Mouse (Mus musculus) thymus, postnatal 10 days (tissue): ENCODE results near the gene Pla2g2f.

Experiments used
- DNase-seq, 2 experiments: peaks; one replicate each; pipeline ENCODE4 v3.0.0; 2021; ENCODE audit warnings: low spot score in 2 of 2

Pla2g2f gene

DNA sequence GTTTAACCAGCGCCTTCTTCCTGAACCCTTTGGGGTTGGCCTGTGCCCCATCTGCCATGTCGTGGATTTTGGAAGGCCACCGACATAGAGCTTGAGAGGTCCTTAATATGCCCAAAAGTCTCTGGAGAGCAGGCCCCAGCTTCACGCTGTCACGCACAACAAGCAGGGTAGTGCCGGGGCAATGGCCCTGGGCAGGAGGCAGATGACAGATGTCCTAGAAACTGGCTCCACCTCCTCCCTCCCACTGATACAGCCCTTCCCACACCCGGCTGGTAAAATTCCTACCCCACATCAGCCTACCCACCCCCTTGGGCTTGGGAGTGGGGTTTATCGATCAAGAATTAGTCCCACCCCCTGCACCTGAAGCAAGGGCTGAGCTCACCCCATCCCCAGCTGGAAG is at the start of gene Pla2g2f:
Pla2g2f (minus strand) TSS at position 211 of the 400 bp plus-strand sequence.
- DNase-seq: no peak

DNA sequence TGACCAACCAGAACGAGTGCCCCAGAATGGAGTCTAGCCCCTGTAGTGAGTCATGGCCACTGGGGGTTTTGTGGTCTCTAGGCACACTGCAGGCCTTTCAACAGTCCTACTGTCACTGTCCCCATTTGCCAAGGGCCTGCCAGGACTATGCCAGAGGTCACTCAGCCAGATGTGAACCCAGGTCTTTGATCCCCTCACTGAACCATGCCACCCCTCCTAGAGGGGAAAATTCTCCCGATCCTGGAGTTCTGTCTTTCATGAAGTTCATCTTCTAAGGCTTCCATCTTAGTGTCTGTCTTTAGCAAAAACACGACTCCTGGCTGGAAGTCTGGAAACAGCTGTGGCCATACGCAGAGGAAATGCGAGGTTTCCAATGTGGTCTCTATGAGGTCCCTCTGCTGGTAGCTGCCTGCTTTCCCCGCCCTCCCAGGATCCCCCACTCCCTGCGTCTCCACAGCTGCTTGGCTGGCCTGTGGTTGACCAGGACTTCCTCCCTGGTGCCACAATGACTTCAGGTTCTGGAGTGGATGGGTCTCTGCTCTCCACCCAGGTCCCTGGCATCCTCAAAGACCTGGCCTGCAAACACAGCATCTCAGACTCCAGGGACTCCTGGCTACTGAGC is 49.6 kb upstream of the Pla2g2f start:
- DNase-seq: no peak

DNA sequence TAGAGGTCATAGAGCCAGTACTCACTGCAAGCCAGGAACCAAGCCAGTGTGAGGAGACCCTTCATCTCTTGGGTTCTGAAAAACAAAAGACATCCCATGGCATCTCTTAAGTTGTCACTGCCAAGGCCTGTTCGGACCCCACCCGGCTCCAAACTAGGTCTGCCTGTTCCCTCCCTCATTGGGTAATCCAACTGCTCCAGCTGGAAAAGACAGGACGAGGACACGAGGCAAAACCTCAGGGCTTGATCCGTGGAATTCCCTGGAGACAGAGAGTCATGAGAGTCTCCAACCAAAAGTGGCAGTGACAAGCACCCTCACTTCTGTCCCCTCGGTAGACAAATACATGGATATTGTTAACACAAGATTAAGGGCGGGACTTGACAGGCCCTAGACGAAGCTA is 48.7 kb upstream of the Pla2g2f start:
- DNase-seq: no peak

DNA sequence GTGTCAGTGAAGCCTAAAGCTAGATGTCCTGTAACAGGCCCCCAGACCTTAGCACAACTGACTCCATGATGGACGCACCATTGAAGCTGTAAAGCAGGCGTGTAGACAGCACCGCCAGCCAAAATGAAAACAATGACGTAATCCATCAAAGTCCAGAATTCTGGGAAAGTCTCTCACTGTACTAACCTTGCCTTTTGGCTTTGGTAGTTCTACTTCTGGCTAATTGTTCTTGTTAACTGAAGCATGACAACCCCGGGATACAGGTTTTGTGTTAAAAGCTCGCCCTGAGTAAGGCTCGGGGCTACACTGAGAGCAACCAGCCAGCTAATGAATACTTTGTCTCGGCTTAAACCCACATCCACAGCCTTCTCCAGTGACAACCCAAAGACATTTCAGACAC is 47.8 kb upstream of the Pla2g2f start:
- no peak for DNase-seq

DNA sequence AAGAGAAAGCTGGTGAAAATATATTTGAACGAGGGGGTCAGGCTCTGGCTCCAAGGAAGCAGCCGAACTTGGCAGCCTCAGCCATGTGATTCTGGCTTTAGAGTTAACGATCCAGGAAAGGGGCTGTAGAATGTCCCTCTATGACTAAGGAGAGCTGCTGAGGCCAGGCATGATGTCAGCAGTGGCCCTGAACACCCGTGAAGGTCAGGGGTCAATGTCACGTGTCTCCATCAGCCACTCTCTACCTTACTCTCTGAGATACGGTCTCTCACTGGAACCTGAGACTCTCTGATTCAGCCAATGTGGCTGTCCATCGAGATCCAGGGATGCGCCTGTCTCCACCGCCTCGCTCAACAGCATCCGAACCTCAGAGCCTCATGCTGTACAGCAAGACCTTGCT is 45.5 kb upstream of the Pla2g2f start:
- DNase-seq: no peak

DNA sequence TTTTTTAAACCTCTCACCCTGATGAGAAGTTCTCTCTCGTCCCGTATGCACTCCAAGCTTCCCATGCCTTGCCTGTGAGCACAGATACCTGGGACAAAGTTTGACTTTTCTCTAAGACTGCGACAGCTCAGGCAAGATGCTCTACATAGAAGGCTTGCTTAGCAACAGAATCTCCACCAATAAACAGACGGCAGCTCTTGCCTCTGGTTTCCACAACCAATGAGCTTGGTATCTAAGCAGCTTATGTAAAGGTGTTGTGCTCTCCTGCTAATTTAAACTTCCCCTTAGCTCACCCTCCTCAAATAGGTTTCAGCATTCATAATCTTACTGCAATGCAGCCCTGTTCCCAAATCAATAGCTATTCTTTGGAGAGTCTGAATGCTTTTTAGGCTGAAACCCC is 44.2 kb upstream of the Pla2g2f start:
- no peak for DNase-seq

DNA sequence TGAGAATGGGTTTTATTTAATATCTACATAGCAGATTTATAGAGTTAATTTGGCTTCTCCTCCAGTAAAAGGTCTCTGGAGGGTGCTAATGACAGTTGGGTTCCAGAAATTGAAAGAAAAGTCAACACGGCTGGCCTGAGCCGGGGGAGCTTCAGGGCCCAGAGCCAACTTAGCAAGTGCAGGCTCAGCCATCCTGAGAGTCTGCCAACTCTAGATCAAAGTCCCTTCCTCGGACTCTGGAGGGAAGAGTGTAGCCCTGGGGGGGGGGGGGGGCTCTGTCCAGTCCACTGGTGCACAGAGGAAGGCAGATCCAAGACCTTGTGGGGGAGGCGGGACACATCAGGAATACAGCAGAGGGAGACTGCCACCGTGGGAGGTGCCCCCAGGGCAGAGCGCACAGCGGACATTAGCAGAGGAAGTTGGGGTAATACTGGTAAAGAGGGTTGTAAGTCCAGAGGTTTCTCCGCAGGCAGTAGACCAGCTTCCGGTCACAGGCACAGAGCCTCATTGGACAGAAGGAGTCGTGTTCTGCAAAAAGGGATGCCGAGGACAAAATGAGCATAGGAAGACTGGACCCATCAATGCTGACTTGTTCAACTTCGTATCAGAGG is 42.8 kb upstream of the Pla2g2f start:
- DNase-seq: no peak

DNA sequence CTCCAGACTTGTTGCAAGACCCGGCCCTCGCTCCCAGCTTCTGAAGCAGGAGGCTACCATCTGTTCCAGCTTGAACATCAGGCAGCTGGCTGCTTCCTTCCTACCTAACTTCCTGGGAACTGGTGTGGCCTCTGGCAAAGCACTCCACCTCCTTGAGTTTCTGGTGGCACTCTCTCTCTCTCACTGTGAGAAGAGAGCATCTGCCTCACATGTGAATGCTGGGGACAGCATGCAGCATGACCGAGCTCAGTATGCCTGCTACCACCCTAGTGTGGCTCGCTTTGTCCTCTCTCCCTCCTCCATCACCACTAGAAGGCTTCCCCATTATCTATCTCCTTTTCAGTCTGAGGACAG is 39.8 kb upstream of the Pla2g2f start:
- DNase-seq: no peak

DNA sequence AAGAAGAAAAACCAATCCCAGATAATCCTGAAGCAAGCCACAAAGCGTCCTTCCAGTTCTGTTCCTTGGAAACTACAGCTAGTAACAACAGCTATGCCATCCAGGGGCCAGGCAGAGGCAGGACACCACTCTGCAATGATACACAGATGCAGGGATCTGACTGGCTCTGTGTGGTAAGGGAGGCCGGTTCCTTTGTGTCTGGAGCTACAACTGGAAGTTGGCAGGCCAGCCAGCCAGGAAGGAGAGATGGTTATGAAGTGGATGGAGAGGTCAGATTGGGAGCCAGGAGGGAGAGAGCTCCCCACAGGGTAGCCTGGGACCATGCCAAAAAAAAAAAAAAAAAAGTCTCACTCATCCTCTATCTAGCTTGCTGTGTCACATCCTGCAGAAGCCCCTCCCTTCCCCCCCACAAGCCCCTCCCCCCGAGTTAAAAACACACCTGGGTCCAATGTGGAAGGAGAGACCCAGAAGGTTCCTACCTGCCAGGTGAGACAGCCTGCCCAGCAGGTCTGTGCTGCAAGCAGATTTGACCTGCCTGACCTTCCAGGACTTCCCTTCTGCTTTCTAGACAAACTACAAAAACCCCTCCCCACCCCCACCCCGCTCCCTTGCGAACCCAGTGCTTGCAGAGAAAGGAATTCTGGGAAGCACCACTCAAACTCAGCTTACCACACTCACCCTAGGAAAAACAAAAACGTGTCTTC is 39.2 kb upstream of the Pla2g2f start:
- no peak for DNase-seq

DNA sequence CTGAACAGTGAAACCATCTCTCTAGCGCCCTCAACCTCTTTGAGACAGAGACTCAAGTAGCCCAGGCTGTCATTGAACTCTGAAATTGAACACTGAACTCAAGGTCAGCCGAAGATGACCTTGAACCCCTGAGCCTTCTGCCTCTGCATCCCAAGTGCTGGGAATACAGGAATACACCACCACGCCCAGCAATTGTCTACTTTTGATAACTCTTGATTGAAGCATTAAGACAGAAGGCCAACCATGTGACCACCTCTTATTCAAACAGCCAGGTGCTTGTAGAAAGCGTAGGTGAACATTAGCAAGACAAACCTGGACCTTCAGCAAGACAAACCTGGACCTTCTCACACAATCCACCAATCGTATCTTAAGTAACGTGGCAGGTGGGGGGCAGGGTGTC is 36.9 kb upstream of the Pla2g2f start:
- no peak for DNase-seq

DNA sequence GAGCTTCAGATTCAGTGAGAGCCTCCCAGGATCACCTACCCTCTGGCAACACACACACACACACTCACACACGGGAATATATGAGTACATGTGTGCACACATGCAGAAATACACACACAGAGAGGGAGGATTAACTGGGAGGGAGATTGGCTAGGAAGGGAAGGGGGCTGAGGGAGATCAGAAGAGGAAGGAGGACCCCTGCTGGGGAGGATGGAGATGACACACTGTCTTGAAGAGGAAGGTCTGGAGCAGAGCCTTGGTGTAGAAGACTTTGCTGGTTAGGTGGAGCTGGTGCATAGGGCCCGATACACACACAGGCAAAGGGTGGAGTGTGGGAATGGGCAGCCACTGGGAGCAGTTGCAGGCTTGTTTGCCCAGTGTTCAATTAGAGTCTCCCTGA is 35.9 kb upstream of the Pla2g2f start:
- peak; percentile 6 to 32 for DNase-seq

DNA sequence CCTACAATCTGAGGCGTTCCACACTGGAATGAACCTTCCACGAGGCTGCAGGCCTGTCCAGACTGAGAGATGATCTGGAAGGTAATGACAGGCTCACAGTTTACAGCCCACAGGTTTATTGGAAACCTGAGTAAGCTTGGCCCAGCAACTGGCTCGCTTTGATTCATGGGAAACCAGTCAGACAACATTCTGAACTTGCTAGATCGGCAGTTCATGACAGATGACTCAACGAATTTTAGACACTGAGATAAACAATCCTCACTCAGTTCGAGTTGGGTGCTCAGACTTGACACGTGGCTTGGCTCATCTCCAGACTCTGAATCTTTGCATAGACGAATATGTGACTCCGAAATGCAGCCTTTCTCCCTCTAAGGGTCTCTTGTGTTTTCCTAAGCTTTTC is 35.2 kb upstream of the Pla2g2f start:
- no peak for DNase-seq

DNA sequence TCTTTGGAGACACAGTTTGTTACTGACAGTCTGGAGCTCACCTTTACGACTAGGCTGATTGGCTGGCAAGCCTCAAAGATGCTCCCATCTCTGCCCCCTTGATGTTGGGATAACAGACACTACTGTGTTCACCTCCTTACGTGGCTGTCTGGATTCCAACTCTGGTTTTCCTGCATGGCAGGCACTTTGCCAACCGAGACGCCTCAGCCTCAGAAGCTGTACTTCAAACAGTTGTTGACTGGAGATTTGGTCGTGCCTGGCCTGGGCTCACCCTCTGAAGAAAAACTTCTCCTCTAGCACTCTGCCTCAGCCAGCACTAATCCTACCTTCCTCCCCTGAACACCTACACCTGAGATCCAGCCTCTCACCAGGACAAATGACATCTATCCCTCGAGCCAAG is 34.0 kb upstream of the Pla2g2f start:
- no peak for DNase-seq

DNA sequence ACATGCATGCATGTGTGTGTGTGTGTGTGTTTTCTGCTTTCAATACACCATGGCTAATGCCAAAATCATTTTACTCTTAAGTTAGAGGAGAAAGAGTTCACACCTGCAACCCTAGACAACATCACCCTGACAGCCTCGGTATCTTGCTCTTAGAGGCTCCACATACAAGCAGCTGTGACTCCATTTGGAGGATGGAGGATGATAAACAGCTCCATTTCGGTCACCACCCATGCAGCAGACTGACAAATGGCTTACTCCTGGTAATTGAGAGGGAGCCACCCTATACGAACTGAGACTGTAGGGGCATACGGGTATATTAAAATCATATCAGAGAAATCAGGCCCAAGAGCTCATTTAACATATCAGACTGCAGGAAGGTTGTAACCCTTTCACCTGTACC is 31.0 kb upstream of the Pla2g2f start:
- DNase-seq: no peak

DNA sequence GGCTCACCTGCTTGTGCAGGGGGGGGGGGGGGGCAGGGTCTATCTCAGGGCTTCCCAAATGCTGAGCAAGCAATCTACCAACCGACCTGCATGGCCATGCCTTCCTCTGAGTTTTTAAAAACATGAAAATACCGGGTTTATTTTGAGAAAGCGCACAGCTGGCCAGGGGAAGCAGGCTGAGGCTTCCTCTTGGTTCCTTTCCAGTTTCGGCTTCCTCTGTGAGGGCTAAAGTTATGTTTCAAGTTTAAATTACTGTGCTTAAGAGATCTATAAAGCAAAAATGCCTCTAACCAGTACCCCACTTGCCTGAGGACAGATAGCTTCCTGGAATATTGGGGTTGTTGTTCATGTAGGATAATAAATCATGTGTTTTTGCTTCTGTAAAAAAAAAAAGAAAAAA is 28.7 kb upstream of the Pla2g2f start:
- no peak for DNase-seq

DNA sequence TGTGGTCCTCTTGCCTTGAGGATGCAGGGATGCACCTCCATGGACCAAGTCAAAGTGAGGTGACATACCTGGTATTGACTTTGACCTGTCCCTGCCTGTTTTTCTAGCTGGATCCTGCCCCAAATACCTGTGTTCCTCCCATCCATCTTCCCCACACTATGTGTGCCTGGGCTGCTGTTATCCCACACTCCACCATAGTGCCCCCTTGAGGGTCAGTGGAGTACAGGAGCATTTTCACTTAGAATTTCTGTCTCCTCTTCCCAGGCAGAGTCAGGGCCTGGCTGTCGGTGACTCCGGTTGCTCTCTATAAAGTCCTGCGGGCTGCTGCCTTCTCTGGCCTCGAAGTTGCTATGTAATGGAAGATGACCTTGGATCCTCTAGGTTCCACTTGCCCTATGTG is 28.3 kb upstream of the Pla2g2f start:
- no peak for DNase-seq

DNA sequence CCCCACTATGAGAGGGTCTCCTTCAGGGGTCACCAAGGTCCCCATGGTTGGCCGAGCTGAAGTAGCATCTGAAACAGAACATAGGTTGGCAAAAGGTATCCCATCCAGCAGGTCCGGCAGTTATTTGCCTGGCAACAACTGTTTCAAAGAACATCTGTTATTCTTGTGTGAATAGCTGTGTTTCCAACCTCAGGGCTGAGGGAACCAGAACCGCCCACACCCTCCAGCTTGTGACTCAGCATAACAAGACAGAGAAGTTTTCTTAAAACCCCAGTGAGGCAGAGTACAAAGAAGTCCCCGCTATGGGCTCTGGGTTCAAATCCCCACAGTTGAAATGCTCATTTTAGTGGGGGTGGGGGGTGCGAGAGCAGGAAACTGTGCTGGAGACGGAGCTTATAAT is 24.7 kb upstream of the Pla2g2f start:
- DNase-seq: no peak

DNA sequence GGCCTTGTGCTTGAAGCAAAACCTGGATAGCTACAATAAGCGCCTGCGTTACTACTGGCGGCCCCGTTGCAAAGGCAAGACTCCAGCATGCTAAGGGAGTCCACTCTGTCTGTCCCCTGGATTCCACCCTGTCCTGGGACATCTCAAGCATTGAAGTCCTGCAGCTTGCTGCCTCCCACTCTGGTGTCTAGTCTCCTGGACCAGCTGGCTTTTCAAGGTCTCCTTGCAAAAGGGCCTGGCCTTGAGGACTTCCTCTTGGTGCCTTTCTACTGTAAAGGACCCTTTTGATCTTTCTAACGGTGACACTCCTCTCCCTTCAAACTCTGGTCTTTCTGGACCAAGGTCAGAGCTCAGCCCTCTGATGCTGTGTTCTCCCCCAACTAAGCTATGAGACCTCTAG is 22.9 kb upstream of the Pla2g2f start:
- DNase-seq: no peak

DNA sequence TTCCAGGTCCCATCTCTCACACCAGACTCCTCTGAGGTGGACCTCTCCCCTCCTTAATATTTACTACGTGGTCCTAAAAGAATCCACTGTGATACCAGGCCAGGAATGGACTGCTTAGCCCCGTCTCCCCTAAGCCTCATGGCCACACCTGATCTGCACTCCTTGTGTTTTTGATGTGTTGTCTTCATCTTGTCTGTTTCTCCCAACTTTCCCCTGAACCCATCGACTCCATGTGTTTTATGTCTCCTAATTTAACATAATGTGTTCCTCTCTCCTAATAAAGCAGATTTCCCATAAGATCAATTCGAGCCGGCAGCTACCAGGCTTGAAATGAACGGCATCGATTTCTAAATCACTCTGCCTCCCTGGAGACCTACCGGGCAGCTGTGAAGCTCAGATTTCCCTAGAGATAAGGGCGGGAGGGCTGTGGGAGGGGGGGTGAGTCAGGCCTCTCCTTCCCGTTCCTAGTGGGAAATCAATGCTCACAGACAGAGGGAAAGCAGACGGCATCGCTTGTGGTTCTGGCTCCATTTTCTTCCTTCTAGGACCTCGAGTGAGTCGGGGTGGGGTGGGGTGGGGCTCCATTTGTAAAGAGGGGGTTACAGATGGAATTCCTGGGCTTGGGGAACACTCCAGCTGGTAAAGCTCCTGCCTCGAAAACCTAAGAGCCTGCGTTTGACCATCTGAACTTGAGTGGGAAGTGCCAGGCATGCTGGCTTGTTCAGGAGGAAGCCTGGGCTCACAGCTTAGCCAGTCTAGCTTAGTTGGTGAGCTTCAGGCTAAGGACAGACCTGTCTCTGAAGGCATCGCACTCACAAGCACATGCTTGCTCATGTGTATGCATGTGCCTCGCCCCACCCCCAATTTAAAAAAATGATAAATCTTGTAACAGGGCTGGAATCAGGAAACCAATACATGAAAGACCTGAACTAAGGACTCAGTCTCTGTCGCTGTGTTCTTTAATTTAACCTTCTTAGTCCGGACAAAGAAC is 20.3 kb upstream of the Pla2g2f start:
- DNase-seq: no peak

DNA sequence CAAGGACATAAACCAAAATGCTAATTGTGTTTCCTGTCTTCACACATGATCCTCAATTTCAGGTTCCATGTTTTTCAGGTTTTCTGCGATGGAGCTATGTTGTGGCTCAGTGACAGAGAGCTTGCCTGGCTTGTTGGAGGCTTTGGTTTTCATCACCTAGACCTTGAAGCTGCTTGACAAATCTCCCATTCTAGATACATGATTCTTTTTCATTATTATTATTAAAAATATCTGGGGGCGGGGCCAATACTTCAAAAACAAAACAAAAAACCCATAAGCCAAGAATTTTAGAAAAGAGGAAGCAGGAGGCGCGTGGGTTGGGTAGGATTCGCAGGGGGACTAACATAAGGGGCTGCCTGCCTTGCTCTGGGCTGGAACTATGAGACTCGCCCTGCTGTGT is 18.0 kb upstream of the Pla2g2f start, which contains the start of gene Pla2g2d:
Pla2g2d (plus strand) TSS at position 301 of the 400 bp plus-strand sequence.
- DNase-seq: no peak

DNA sequence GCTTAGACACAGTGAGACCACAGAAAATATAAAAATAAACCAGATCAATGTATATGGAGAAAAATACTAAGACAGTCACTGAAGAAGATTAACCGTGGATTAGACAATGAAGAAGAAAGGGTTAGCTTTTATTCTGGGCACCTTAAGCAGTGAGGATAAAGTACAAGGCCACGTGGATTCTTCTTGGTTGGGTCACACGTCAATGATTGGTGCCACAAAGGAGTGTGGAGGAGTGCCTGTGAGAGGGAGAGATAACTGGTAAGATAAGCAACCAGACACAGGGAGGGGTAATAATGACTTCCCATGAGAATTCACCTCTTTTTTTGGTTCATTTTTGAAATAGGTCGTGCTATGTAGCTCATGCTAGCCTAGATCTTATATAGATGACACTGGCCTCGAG is 15.0 kb upstream of the Pla2g2f start:
- no peak for DNase-seq

DNA sequence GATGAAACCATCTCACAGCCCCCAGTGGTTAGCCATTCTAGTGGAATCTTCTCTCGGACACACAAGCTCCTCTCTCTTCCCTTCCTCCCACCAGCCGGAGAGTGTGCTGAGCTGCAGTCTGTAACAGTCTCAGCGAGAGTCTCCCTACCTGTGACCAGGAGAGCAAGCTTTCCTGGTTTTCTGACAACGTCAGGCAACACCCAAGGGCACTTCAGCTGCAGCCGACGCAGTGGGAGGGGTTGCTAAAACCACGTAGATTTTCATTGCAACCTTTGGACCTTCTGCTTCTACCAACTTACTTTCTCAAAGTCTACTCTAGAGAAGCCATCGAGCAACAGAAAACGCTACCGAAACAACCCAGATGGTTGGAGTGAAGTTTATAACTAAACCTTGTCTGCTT is 14.5 kb upstream of the Pla2g2f start:
- no peak for DNase-seq
